8 mouse cellular contexts compared by ENCODE assay signal in the genomic region with DNA sequence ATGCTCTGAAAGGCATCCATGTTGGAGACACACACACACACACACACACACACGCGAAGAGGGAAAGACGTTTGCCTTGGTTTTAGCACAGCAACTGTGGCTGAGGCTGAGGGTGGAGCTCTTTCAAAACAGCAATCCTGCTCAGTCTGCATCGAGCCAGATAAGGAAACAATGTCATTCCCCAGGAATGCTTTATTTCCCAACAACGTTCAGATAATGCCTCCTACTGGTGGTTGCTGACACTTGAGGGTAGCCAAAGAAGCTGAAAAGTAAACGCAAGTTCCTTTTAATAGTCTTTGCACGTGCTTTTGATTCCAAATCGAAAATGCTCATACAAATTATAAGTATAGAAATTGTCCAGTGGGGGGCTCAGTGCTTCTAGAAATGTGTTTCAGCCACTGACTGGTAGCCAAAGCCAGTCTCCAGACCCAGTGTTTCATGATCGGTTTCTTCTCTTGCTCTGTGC. TPM values are rescaled to one million over a fixed set of nuclear protein-coding genes. Genes with fewer than 3 reads are reported as not detected.
DNase-seq lines count a peak whose midpoint lies in the region; ATAC-seq and TF ChIP-seq lines count a peak whose summit lies in the region.

A gene (minus strand): TSS at position 102 of the 466 bp plus-strand sequence.

- peak; percentile 18 for DNase-seq in brain, embryonic 18.5 days (ENCODE audit: low read depth, low spot score)
- peak; percentile 34 to 37 for DNase-seq in layer of hippocampus, adult 8-10 months (ENCODE audit: low spot score in 2 of 2)
- peak; percentile 34 for DNase-seq in lung, adult 2 months

- no peaks in the 10 kb centered on the region for H3K36me3 ChIP-seq in ES-Bruce4 (ENCODE audit: control insufficient read depth, insufficient read depth, low read length, poor library complexity, severe bottlenecking)
- no peaks in the 10 kb centered on the region for H3K36me3 ChIP-seq in forebrain, embryonic 16.5 days (ENCODE audit: control insufficient read depth, insufficient read depth)

- peak within 1 kb of the TSS; percentile 45 for H3K4me2 ChIP-seq in forebrain, embryonic 16.5 days (ENCODE audit: low read length)

- no peaks in the 10 kb centered on the region for H3K9me3 ChIP-seq in ES-Bruce4 (replicated peaks; ENCODE audit: control insufficient read depth, insufficient read depth, low read length, poor library complexity, severe bottlenecking)
- no peaks in the 10 kb centered on the region for H3K9me3 ChIP-seq in forebrain, embryonic 16.5 days (ENCODE audit: control insufficient read depth, low read length)

- H3K27me3 ChIP-seq in ES-Bruce4 (ENCODE audit: control insufficient read depth, insufficient read depth, low read length, poor library complexity, severe bottlenecking), result no peaks in the 10 kb centered on the region
- H3K27me3 ChIP-seq in forebrain, embryonic 16.5 days (replicated peaks; ENCODE audit: control insufficient read depth, insufficient read depth, low read length), result no peaks in the 10 kb centered on the region

- H3K4me1 ChIP-seq in ES-Bruce4 (ENCODE audit: control insufficient read depth, insufficient read depth, low read length), result no peaks in the 10 kb centered on the region
- H3K4me1 ChIP-seq in forebrain, embryonic 16.5 days (replicated peaks; ENCODE audit: control insufficient read depth, insufficient read depth, low read length), result no peaks in the 10 kb centered on the region
- H3K4me1 ChIP-seq in lung, adult 2 months (ENCODE audit: control insufficient read depth, insufficient read depth, low read length), result no peaks in the 10 kb centered on the region
- H3K4me1 ChIP-seq in olfactory bulb, adult 2 months (ENCODE audit: control insufficient read depth, insufficient read depth, low read length), result peaks cover 2% of the 10 kb centered on the region; the same call in 1 of the 2 replicates

- peak; percentile 79 for ATAC-seq in forebrain, embryonic 16.5 days
- ATAC-seq in hematopoietic stem cell, adult 5-6 weeks (replicated peaks in 1 of 2; ENCODE audit: insufficient read depth in 1 of 2, low FRiP score in 2 of 2, low TSS enrichment in 1 of 2, low read depth in 1 of 2, poor library complexity in 2 of 2, severe bottlenecking in 2 of 2), result peak; percentile 74 to 84
- ATAC-seq in erythroblast, adult 5-6 weeks (replicated peaks; ENCODE audit: low FRiP score, poor library complexity, severe bottlenecking), result no peak

- H3K9ac ChIP-seq in ES-Bruce4 (ENCODE audit: low read depth, poor library complexity, severe bottlenecking), result no peak within 1 kb of the TSS
- H3K9ac ChIP-seq in forebrain, embryonic 16.5 days (replicated peaks; ENCODE audit: low read depth, low read length), result peak within 1 kb of the TSS; percentile 23; the same call in 1 of the 2 replicates

- H3K27ac ChIP-seq in ES-Bruce4 (ENCODE audit: insufficient read depth, low read length), result no peak within 1 kb of the TSS
- no peak within 1 kb of the TSS for H3K27ac ChIP-seq in forebrain, embryonic 16.5 days (ENCODE audit: low read length)
- 0 out of 2 replicates have a peak within 1 kb of the TSS, but pooled peaks have one; percentile 16 for H3K27ac ChIP-seq in olfactory bulb, adult 2 months (ENCODE audit: insufficient read depth, low read depth, low read length)

- TF ChIP-seq EP300 in ES-Bruce4 (IDR thresholded peaks at IDR 0.05; ENCODE audit: insufficient read depth, low read depth, low read length), result no peak

- TF ChIP-seq CTCF in ES-Bruce4 (IDR thresholded peaks at IDR 0.05; ENCODE audit: low read depth, low read length), result no peak
- 0 out of 2 replicates have a peak, but pooled peaks have one; percentile 17 for TF ChIP-seq CTCF in lung, adult 2 months (IDR thresholded peaks at IDR 0.05; ENCODE audit: insufficient read depth, low read length)
- TF ChIP-seq CTCF in olfactory bulb, adult 2 months (IDR thresholded peaks at IDR 0.05; ENCODE audit: insufficient read depth, low read depth, low read length), result no peak

- 25% methylated on average over 9 of the region's 9 CpGs for WGBS in forebrain, embryonic 16.5 days
- 5% methylated on average over 9 of the region's 9 CpGs for WGBS in lung, adult 2 months
- 6% methylated on average over 9 of the region's 9 CpGs for WGBS in olfactory bulb, adult 2 months

- H3K4me3 ChIP-seq in ES-Bruce4 (ENCODE audit: low read depth, low read length), result peak within 1 kb of the TSS; percentile 2; the same call in 1 of the 2 replicates
- peak within 1 kb of the TSS; percentile 9; the same call in 1 of the 2 replicates for H3K4me3 ChIP-seq in forebrain, embryonic 16.5 days (replicated peaks; ENCODE audit: low read length)
- H3K4me3 ChIP-seq in lung, adult 2 months (replicated peaks; ENCODE audit: extremely low read depth, low read depth, low read length), result peak within 1 kb of the TSS; percentile 55
- peak within 1 kb of the TSS; percentile 35 for H3K4me3 ChIP-seq in olfactory bulb, adult 2 months (ENCODE audit: insufficient read depth, low read depth, low read length)

- no peak for TF ChIP-seq POLR2A in ES-Bruce4 (IDR thresholded peaks at IDR 0.05; ENCODE audit: insufficient read depth, low read length)
- TF ChIP-seq POLR2A in lung, adult 2 months (IDR thresholded peaks at IDR 0.05; ENCODE audit: borderline replicate concordance, extremely low read depth, low read depth, low read length), result peak; percentile 51; the same call in 1 of the 2 replicates
- no peak for TF ChIP-seq POLR2A in olfactory bulb, adult 2 months (IDR thresholded peaks at IDR 0.05; ENCODE audit: insufficient read depth, low read depth, low read length)

RNA-seq across cellular contexts. Expression of the gene that starts here (rescaled TPM):
- 0.18 TPM in 1 of 2 replicates, not detected in the other for polyA plus RNA-seq in ES-Bruce4 (2011; ENCODE audit: insufficient read depth, insufficient read length, low read depth, missing spikeins)
- 0.45 and 0.51 TPM in 2 replicates for polyA plus RNA-seq in forebrain, embryonic 16.5 days (2015; fragmentation: Nextera tagmentation; extraction: Ambion mirVana)
- not detected in 2 replicates for total RNA-seq in hematopoietic stem cell, adult 5-6 weeks (2017)
- total RNA-seq in layer of hippocampus, adult 8-10 months (2022), result 1 to 10 TPM; 3.1 to 5.3 (median 3.9) TPM
- polyA plus RNA-seq in lung, adult 2 months (2012; rRNA removed), result 0.49 and 1.2 TPM in 2 replicates
- polyA plus RNA-seq in olfactory bulb, adult 2 months (2012; ENCODE audit: insufficient read depth, insufficient read length, low replicate concordance, missing spikeins), result not detected in 2 replicates
- total RNA-seq in erythroblast, adult 5-6 weeks (2015; ENCODE audit: low replicate concordance), result 0.38 TPM in 1 of 2 replicates, not detected in the other
- total RNA-seq in erythroblast, adult 5-6 weeks (2017; ENCODE audit: low replicate concordance), result not detected in 2 replicates

Comparison
In these comparisons a context has a peak if more than half of its experiments do, and no peak if none do; other contexts are left out.
1. Peak in ATAC-seq, H3K4me3 ChIP-seq, H3K9ac ChIP-seq and H3K4me2 ChIP-seq in forebrain, embryonic 16.5 days; RNA of the gene not detected or under 1 TPM.
2. Peak in ATAC-seq in hematopoietic stem cell, adult 5-6 weeks; RNA of the gene not detected or under 1 TPM.
3. H3K4me3 ChIP-seq: peak in every context shown above with its lines; median percentile 55 in lung, adult 2 months; 35 in olfactory bulb, adult 2 months; 9 in forebrain, embryonic 16.5 days; 2 in ES-Bruce4.